Mouse (Mus musculus): ENCODE measurements around the gene Spock3.

- no peak for TF ChIP-seq POLR2A (IDR thresholded peaks at IDR 0.05; ENCODE audit: borderline replicate concordance, low read depth, low read length)
- no peak for TF ChIP-seq CTCF (IDR thresholded peaks at IDR 0.05; ENCODE audit: low read depth, low read length)
Observed at GRCm38 (mm10) chr8:62952481-62952880, 1.7 kb downstream of the Spock3 start.
